Mouse (Mus musculus) cerebellum, adult 18-20 months (tissue): ENCODE measurements around the gene Kcnh3.

Experiments
- DNase-seq, 2 experiments: peaks; one replicate each; pipeline ENCODE4 v3.0.0; 2021

Kcnh3 gene

GRCm38 (mm10) chr15:99290586-99290985 is 65.9 kb downstream of the Kcnh3 start:
- no peak for DNase-seq
